Mouse (Mus musculus) stomach, postnatal 0 days (tissue): ENCODE results near the gene Ninj2. TPM values are rescaled to one million over a fixed set of nuclear protein-coding genes. Genes with fewer than 3 reads are reported as not detected.

Experiments used
- ATAC-seq: fragments of 200-750 bp; cut with Nextera tagmentation; 2 replicates; pipeline ENCODE4 v1.8.0; 2017; ENCODE audit not compliant: low FRiP score, low TSS enrichment
- DNase-seq: peaks from one replicate; pipeline ENCODE4 v3.0.0-alpha.2; 2016; ENCODE audit warnings: low spot score
- H3K27ac ChIP-seq: fragments of 300-500 bp; sonication (generic); replicated peaks from 2 replicates; pipeline ENCODE4 v1.5.1; 2014; ENCODE audit warnings: mild to moderate bottlenecking, control low read depth
- H3K27me3 ChIP-seq: fragments of 300-500 bp; sonication (generic); 2 replicates; pipeline ENCODE4 v1.6.1; 2014; ENCODE audit warnings: low read length; ENCODE audit not compliant: control insufficient read depth, insufficient read depth
- H3K36me3 ChIP-seq: fragments of 300-500 bp; sonication (generic); 2 replicates; pipeline ENCODE4 v1.6.1; 2014; ENCODE audit warnings: low read length, mixed read lengths; ENCODE audit not compliant: control insufficient read depth, insufficient read depth
- H3K4me1 ChIP-seq: fragments of 300-500 bp; sonication (generic); replicated peaks from 2 replicates; pipeline ENCODE4 v1.6.1; 2014; ENCODE audit warnings: antibody characterized with exemption; ENCODE audit not compliant: control insufficient read depth, insufficient read depth
- H3K4me2 ChIP-seq: fragments of 300-500 bp; sonication (generic); replicated peaks from 2 replicates; pipeline ENCODE4 v1.6.1; 2014; ENCODE audit warnings: low read depth, mild to moderate bottlenecking, control low read depth, moderate library complexity
- H3K4me3 ChIP-seq: fragments of 300-500 bp; sonication (generic); 2 replicates; pipeline ENCODE4 v1.5.1; 2014; ENCODE audit warnings: low read depth, low read length, control low read depth
- H3K9ac ChIP-seq: fragments of 300-500 bp; sonication (generic); 2 replicates; pipeline ENCODE4 v1.6.1; 2014; ENCODE audit warnings: mild to moderate bottlenecking, low read length, control low read depth, mixed read lengths
- H3K9me3 ChIP-seq: fragments of 300-500 bp; sonication (generic); 2 replicates; pipeline ENCODE4 v1.6.1; 2016; ENCODE audit warnings: low read length; ENCODE audit not compliant: control insufficient read depth
- CTCF ChIP-seq: IDR thresholded peaks from 2 replicates; pipeline ENCODE4 v1.5.1; 2016; ENCODE audit warnings: antibody characterized with exemption, low read depth, mild to moderate bottlenecking, moderate library complexity
- EP300 ChIP-seq: optimal IDR thresholded peaks from 2 replicates; pipeline ENCODE3; 2016; ENCODE audit warnings: antibody characterized with exemption
- WGBS: fragments of 180-500 bp; shearing (Covaris S2); extraction: QIAGEN DNeasy Blood & Tissue Kit; methylation state at CpG from one replicate; pipeline ENCODE4 v1.1.7; 2014; 5-methylcytosine and 5-hydroxymethylcytosine counted together
- polyA plus RNA-seq: library from polyadenylated mRNA; unstranded; fragments of >200 nt; fragmentation: Nextera tagmentation; extraction: Ambion mirVana; gene quantifications from 2 replicates; pipeline ENCODE4 v1.2.1, GENCODE M21; 2015

The Ninj2 gene
- polyA plus RNA-seq, 1 experiment from 2014 or later = not detected

DNA sequence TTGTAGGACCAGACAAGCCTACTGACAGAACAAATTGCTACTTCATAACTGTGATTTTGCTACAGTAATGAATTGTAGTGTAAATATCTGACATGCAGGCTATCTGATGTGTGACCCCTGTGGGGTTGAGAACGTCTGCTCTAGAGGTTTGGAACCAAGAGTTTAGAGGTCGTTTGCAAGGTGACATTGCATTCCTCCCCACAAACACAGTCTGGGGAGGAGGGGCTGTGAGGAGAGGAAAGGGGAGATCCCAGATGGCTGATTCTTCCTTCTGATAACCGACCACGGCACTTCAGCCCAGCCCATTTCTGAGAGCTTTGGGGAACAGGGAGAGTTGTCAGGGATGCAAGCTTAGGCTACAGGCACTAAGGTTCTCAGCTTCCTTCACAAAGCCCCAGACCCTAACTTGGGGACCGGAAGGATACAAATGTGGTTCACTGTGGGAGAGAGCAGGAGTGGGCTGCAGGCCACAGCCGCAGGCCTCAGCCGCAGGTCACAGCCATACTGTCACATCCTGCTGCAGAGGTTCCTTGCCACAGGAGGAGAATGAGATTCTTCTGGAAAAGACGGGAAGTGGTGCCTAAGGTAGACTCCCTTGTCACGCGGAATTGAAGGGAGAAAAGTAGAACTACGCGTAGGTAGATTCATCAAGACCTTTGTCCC is 56.4 kb downstream of the Ninj2 start:
- H3K27ac ChIP-seq = no peak overlapping the region
- 78% methylated on average over 12 of the region's 12 CpGs for WGBS

DNA sequence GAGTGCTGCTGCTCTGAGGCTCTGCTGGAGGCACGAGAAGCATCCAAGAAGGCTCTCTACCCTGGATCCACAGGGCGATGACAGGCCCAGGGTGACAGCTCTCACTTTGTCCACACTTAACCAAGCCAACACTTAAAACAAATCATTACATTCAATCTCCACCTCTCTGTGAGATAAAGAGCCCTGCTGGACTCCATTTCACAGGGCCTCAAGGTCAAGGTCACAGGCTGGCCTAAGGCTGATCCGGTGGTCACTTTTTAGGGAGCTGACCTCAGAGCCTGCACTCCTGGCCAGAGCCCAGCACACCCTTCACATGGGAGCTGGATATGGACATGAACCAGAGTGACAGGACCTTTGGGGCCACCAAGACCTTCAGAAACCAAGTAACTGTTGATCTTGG is 57.1 kb downstream of the Ninj2 start:
- DNase-seq (no peak), ATAC-seq (no peak)
- H3K9me3 ChIP-seq = no peaks in the 10 kb centered on the region
- WGBS = 67% methylated on average over 3 of the region's 3 CpGs
- no peaks in the 10 kb centered on the region for H3K4me1 ChIP-seq
- no peak overlapping the region for H3K27ac ChIP-seq
- no peak overlapping the region for H3K9ac ChIP-seq
- no peak overlapping the region for H3K4me2 ChIP-seq
- H3K27me3 ChIP-seq = no peaks in the 10 kb centered on the region
- no peak for TF ChIP-seq EP300
- TF ChIP-seq CTCF = no peak
- H3K4me3 ChIP-seq = no peak overlapping the region
- no peaks in the 10 kb centered on the region for H3K36me3 ChIP-seq

More for the DNA sequence above, 56.4 kb downstream of the Ninj2 start:
- Histone ChIP-seq H3K27me3 (no peaks in the 10 kb centered on the region), H3K9ac (no peak overlapping the region), H3K4me3 (no peak overlapping the region), H3K4me1 (no peaks in the 10 kb centered on the region), H3K36me3 (no peaks in the 10 kb centered on the region), H3K4me2 (no peak overlapping the region), H3K9me3 (no peaks in the 10 kb centered on the region)
- TF ChIP-seq CTCF (no peak), EP300 (no peak)
- ATAC-seq = no peak
- DNase-seq = no peak

DNA sequence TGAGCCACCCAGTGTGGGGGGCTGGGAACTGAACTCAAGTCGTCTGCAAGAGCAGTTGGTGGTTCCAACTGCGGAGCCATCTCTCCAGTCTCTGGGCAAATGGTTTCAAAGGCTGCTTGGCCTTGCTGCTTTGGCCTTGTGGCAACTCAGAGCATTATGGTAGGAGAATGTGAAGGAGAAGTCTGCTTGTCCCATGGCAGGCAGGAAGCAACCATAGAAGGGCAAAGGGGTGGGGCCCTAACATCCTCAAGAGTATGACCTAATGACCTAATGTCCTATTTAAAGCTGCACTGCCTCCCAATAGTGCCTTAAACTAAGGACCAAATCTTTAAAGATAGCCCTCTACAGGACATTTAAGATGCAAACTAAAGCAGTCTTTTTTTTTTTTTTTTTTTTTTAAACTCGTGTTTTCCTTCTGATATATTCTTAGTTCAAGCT is 58.5 kb downstream of the Ninj2 start:
- H3K9ac ChIP-seq = no peak overlapping the region
- WGBS = 64% methylated on average over 3 of the region's 3 CpGs
- H3K4me1 ChIP-seq = no peaks in the 10 kb centered on the region
- no peak overlapping the region for H3K27ac ChIP-seq
- no peak for DNase-seq
- no peaks in the 10 kb centered on the region for H3K36me3 ChIP-seq
- no peak overlapping the region for H3K4me2 ChIP-seq
- no peak for ATAC-seq
- no peaks in the 10 kb centered on the region for H3K9me3 ChIP-seq
- no peak overlapping the region for H3K4me3 ChIP-seq
- no peak for TF ChIP-seq EP300
- TF ChIP-seq CTCF = no peak
- no peaks in the 10 kb centered on the region for H3K27me3 ChIP-seq

DNA sequence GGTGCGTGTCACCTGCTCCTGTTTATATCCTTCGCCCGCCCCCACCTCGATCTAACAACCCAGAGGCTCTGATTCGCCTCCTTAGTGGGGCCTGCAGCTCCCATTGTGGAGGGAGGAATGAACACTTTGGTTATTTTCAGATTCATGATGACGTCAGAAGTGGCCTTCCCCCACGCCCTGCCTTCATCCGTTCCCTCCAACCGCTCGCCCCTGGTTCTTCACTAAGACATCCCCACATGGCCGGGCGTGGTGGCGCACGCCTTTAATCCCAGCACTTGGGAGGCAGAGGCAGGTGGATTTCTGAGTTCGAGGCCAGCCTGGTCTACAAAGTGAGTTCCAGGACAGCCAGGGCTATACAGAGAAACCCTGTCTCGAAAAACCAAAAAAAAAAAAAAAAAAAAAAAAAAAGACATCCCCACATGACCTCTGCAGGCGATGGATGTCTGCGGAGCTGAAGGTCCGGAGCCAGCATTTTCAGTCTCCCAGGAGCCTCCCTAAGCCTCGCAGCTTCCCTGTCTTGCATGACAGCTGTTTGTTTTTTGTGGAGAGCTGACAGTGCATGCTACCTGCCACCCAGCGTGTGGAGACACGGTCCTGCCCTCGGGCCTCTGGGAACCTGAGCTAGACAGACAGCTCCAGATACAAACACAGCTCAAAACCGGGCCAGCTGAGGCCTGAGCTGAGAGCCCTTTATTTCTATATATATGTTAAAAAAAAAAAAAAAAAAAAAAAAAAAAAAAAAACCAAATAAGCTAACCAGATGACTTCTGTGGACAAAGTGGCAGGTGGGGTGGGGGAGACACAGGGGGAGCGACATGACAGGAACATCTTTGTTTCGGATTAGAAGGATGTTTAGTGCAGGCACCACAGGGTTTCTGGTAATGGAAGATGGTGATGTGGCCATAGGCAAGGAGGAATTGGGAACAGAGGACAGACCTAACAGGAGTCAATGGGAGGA is 59.9 kb downstream of the Ninj2 start:
- no peak overlapping the region for H3K27ac ChIP-seq
- H3K27me3 ChIP-seq = no peaks in the 10 kb centered on the region
- TF ChIP-seq CTCF (no peak), EP300 (no peak)
- H3K36me3 ChIP-seq = no peaks in the 10 kb centered on the region
- no peak for DNase-seq
- no peaks in the 10 kb centered on the region for H3K9me3 ChIP-seq
- no peak overlapping the region for H3K4me3 ChIP-seq
- H3K9ac ChIP-seq = no peak overlapping the region
- ATAC-seq = no peak
- 69% methylated on average over 24 of the region's 26 CpGs for WGBS
- H3K4me1 ChIP-seq = no peaks in the 10 kb centered on the region
- no peak overlapping the region for H3K4me2 ChIP-seq

DNA sequence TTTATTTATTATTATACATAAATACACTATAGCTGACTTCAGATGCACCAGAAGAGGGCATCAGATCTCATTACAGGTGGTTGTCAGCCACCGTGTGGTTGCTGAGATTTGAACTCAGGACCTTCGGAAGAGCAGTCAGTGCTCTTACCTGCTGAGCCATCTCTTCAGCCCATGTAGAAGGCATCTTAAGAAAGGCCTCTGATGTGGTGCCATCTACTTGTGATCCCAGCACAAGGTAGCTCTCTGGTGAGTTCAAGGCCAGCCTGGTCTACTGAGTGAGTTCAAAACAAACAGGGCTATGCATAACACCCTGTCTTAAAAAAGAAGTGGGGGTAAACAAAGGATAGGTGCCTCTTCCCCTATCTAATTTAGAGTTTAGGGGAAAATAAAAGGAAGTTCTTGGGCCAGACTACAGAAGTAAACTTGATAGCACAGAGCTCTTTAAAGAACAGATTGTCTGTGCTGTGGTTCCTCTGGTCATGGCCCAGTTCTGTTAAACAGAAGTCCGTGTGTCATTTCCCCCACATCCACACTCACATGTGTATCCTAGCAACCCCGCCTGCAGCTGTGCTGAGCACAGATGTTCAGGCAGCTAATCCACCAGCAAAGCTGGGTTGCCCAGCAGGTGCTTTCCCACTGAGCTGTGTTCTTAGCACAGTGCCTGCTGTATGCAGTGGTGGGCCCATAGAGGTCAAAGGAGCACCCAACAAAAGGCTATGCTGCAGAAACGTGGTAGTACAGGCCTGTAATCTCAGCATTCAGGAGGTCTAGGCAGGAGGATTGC is 61.6 kb downstream of the Ninj2 start:
- no peak overlapping the region for H3K4me3 ChIP-seq
- peak; percentile 43; the same call in 1 of the 2 replicates for ATAC-seq
- 67% methylated on average over 5 of the region's 5 CpGs for WGBS
- H3K9ac ChIP-seq = no peak overlapping the region
- no peak overlapping the region for H3K27ac ChIP-seq
- H3K4me1 ChIP-seq = peaks cover 3% of the 10 kb centered on the region; the same call in 1 of the 2 replicates
- H3K27me3 ChIP-seq = no peaks in the 10 kb centered on the region
- H3K9me3 ChIP-seq = no peaks in the 10 kb centered on the region
- no peak overlapping the region for H3K4me2 ChIP-seq
- no peaks in the 10 kb centered on the region for H3K36me3 ChIP-seq
- TF ChIP-seq EP300 (no peak), CTCF (no peak)
- no peak for DNase-seq
